Mouse (Mus musculus) kidney, embryonic 16.5 days (tissue): Measurements from ENCODE around the gene Xpo5. TPM values are rescaled to one million over a fixed set of nuclear protein-coding genes. Genes with fewer than 3 reads are reported as not detected.

Experiments used
- ATAC-seq: fragments of 200-750 bp; cut with Nextera tagmentation; 2 replicates; pipeline ENCODE4 v1.8.0; 2017; ENCODE audit warnings: moderate TSS enrichment; ENCODE audit not compliant: low FRiP score, low TSS enrichment
- H3K27ac ChIP-seq: fragments of 300-500 bp; sonication (generic); 2 replicates; pipeline ENCODE4 v1.5.1; 2014; ENCODE audit warnings: low read length
- H3K27me3 ChIP-seq: fragments of 300-500 bp; sonication (generic); 2 replicates; pipeline ENCODE4 v1.6.1; 2014; ENCODE audit warnings: low read length, control low read depth, mixed read lengths; ENCODE audit not compliant: insufficient read depth
- H3K36me3 ChIP-seq: fragments of 300-500 bp; sonication (generic); 2 replicates; pipeline ENCODE4 v1.6.1; 2014; ENCODE audit warnings: low read length, control low read depth, mixed read lengths; ENCODE audit not compliant: insufficient read depth
- H3K4me1 ChIP-seq: fragments of 300-500 bp; sonication (generic); 2 replicates; pipeline ENCODE4 v1.6.1; 2014; ENCODE audit warnings: low read length, control low read depth, mixed read lengths; ENCODE audit not compliant: insufficient read depth
- H3K4me2 ChIP-seq: fragments of 300-500 bp; sonication (generic); replicated peaks from 2 replicates; pipeline ENCODE4 v1.6.1; 2014; ENCODE audit warnings: low read depth, low read length
- H3K4me3 ChIP-seq: fragments of 300-500 bp; sonication (generic); 2 replicates; pipeline ENCODE4 v1.5.1; 2014; ENCODE audit warnings: mild to moderate bottlenecking, low read length
- H3K9ac ChIP-seq: fragments of 300-500 bp; sonication (generic); replicated peaks from 2 replicates; pipeline ENCODE4 v1.6.1; 2014; ENCODE audit warnings: low read length
- H3K9me3 ChIP-seq: fragments of 300-500 bp; sonication (generic); 2 replicates; pipeline ENCODE4 v1.6.1; 2016; ENCODE audit warnings: low read length, control low read depth
- WGBS: fragments of 180-500 bp; shearing (Covaris S2); extraction: QIAGEN DNeasy Blood & Tissue Kit; methylation state at CpG from one replicate; pipeline ENCODE4 v1.1.7; 2014; 5-methylcytosine and 5-hydroxymethylcytosine counted together
- polyA plus RNA-seq: library from polyadenylated mRNA; unstranded; fragments of >200 nt; fragmentation: Nextera tagmentation; extraction: Ambion mirVana; gene quantifications from 2 replicates; pipeline ENCODE4 v1.2.1, GENCODE M21; 2015

Gene Xpo5
- polyA plus RNA-seq, 1 experiment from 2014 or later: 45.5 TPM

DNA sequence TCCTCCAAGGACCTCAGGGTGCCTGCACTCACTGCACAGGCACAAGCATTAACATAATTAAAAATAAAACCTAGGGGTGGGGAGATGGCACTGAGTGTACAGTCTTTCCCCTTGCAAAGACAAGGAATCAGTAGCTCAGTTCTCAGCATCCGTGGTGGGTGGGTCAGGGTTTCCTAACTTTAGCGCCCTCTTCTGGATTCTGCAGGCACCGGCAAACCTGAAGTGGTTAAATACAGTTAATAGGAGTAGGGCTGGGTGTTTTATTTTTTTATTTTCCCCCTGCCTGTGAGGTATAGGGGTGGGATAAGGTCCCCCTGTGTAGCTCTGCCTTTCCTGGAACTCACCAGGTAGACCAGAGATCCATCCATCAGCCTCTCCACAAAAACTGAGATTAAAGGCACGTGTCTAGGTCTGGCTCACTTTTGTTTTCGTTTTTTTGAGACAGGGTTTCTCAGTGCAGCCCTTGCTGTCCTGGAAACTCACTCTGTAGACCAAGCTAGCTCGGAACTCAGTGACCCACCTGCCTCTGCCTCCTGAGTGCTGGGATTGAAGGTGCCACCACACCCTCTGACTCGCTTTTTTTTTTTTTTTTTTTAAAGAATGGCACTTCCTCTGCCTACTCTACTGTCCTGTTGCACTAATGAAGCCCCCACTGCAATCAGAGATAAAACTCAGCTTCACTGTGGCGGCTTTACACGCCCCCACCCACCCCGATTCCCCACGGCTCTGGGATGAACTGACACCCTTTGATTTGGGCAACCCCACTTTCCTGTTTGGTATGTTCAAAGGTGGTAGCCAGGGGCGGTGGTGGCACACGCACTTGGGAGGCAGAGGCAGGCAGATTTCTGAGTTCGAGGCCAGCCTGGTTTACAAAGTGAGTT is 50.2 kb downstream of the Xpo5 start:
- peaks cover 36% of the 10 kb centered on the region for H3K36me3 ChIP-seq
- H3K9ac ChIP-seq: peak overlapping the region; percentile 73; the same call in 1 of the 2 replicates
- H3K9me3 ChIP-seq: no peaks in the 10 kb centered on the region
- H3K27ac ChIP-seq: no peak overlapping the region
- peaks cover 25% of the 10 kb centered on the region for H3K4me1 ChIP-seq
- peak overlapping the region; percentile 70 for H3K4me3 ChIP-seq
- WGBS: 61% methylated on average over 14 of the region's 14 CpGs
- peaks cover 14% of the 10 kb centered on the region for H3K27me3 ChIP-seq
- ATAC-seq: no peak
- H3K4me2 ChIP-seq: peak overlapping the region; percentile 100

GRCm38 (mm10) chr17:46253452-46254084 is 51.0 kb downstream of the Xpo5 start, which contains the start of gene Lrrc73:
TSS of gene Lrrc73 (plus strand) at chr17:46253531.
- no peaks in the 10 kb centered on the region for H3K9me3 ChIP-seq
- ATAC-seq: peak; percentile 81
- peaks cover 44% of the 10 kb centered on the region for H3K36me3 ChIP-seq

GRCm38 (mm10) chr17:46254106-46254505 is 51.5 kb downstream of the Xpo5 start:
- no peak overlapping the region for H3K27ac ChIP-seq
- peaks cover 20% of the 10 kb centered on the region for H3K4me1 ChIP-seq
- ATAC-seq: peak; percentile 16; the same call in 1 of the 2 replicates
- H3K9me3 ChIP-seq: no peaks in the 10 kb centered on the region
- peak overlapping the region; percentile 100 for H3K4me2 ChIP-seq
- WGBS: under 1% methylated on average over 40 of the region's 54 CpGs
- H3K36me3 ChIP-seq: peaks cover 49% of the 10 kb centered on the region
- H3K9ac ChIP-seq: peak overlapping the region; percentile 73
- H3K27me3 ChIP-seq: peaks cover 14% of the 10 kb centered on the region
- H3K4me3 ChIP-seq: peak overlapping the region; percentile 70

More at GRCm38 (mm10) chr17:46253452-46254084, 51.0 kb downstream of the Xpo5 start, which contains the start of gene Lrrc73:
- H3K4me2 ChIP-seq: peak within 1 kb of the TSS; percentile 100
- WGBS: 2% methylated on average over 45 of the region's 48 CpGs
- peaks cover 25% of the 10 kb centered on the region for H3K4me1 ChIP-seq
- peak within 1 kb of the TSS; percentile 73 for H3K9ac ChIP-seq
- H3K27me3 ChIP-seq: peaks cover 14% of the 10 kb centered on the region
- H3K4me3 ChIP-seq: peak within 1 kb of the TSS; percentile 70
- no peak within 1 kb of the TSS for H3K27ac ChIP-seq

DNA sequence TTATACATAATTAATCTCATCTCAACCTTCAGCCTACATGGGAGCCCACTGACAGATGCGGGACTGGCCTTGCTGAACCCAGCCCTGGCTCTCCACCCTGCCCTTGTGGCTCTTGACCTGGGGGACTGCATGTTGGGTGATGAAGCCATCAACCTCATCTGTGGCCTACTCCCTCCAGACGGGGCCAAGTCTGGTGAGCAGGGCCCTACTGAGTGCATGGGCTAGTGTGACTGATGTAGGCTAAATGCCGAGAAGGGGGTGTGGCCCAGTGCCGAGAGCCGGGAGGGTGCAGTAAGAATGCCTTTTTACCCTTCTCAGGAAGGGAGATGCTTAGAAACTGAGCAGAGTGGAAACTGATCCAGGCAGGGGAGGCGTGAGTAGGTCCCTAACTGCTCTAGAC is 52.6 kb downstream of the Xpo5 start:
- H3K9ac ChIP-seq: no peak overlapping the region
- no peaks in the 10 kb centered on the region for H3K9me3 ChIP-seq
- no peak overlapping the region for H3K4me2 ChIP-seq
- no peak for ATAC-seq
- peaks cover 52% of the 10 kb centered on the region for H3K36me3 ChIP-seq
- 22% methylated on average over 6 of the region's 6 CpGs for WGBS
- peaks cover 14% of the 10 kb centered on the region for H3K27me3 ChIP-seq
- H3K4me3 ChIP-seq: no peak overlapping the region
- H3K4me1 ChIP-seq: peaks cover 15% of the 10 kb centered on the region
- no peak overlapping the region for H3K27ac ChIP-seq

DNA sequence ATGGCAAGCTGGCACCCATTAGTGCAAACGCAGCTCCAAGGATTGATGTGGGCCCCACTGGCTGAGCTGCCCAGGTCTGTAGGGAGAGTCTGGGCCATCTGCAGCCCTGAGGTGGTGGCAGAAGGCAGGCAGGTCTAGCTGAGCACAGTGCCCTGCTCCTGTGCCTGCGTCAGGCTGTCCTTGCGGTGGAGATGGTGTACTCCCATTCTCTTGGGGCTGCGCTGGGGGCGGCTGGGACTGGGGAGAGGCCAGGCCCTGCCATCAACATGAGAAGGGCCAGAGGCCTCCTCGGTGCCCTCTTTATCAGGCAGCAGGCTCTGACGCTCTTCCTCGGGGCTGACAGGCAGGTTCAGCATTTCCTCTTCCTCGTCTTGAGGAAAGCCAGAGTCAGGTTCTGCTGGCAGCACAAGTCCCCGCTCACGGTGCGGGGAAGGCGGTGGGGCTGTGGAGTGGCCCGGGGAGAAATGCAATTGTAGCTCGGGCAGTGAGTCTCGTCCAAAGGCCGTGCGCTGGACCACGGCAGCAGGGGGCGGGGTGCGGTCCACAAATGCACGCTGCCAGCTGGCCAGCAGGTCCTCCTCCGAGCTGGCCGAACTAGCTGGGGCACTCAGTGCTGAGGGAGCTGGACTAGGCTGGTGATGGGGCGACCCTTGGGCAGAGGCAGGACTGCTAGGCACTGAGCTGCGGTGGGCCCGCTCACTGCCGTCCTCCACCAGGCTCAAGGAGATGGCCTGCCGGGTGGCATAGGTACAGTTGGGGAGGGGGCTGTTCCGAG is 55.9 kb downstream of the Xpo5 start:
- 72% methylated on average over 30 of the region's 30 CpGs for WGBS

DNA sequence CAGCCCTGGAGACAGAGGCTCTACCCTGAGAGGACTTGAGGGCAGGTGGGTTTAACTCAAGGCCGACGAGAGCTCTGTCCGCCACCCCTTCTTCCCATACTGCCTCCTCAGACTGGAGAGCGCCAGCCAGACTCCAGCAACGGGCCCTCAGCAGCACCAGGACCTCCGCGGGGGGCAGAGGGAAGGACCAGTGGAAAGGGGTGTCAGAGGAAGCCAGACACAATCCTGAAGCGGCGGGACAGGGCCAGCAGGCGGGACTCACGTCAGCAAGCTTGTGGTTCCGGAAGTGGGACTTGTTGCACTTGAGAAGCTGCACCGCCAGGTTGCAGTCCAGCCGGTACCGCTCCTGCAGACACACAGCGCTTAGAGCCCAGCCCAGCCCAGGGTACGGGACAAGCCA is 57.1 kb downstream of the Xpo5 start:
- WGBS: 85% methylated on average over 17 of the region's 17 CpGs
- no peak overlapping the region for H3K4me2 ChIP-seq
- H3K4me3 ChIP-seq: no peak overlapping the region
- peaks cover 61% of the 10 kb centered on the region for H3K36me3 ChIP-seq
- H3K27ac ChIP-seq: no peak overlapping the region
- no peak for ATAC-seq
- peaks cover under 1% of the 10 kb centered on the region; the same call in 1 of the 2 replicates for H3K4me1 ChIP-seq
- H3K9ac ChIP-seq: no peak overlapping the region
- peaks cover 7% of the 10 kb centered on the region for H3K27me3 ChIP-seq
- H3K9me3 ChIP-seq: no peaks in the 10 kb centered on the region

More for the DNA sequence above, 55.9 kb downstream of the Xpo5 start:
- Histone ChIP-seq H3K9me3 (no peaks in the 10 kb centered on the region), H3K4me1 (peaks cover 7% of the 10 kb centered on the region), H3K27me3 (peaks cover 14% of the 10 kb centered on the region), H3K27ac (no peak overlapping the region), H3K4me3 (no peak overlapping the region), H3K9ac (no peak overlapping the region), H3K4me2 (no peak overlapping the region), H3K36me3 (peaks cover 49% of the 10 kb centered on the region)
- no peak for ATAC-seq

GRCm38 (mm10) chr17:46262201-46262694 is 59.7 kb downstream of the Xpo5 start:
- Histone ChIP-seq H3K4me2 (no peak overlapping the region), H3K9me3 (no peaks in the 10 kb centered on the region), H3K27ac (no peak overlapping the region), H3K4me1 (peaks cover 6% of the 10 kb centered on the region; the same call in 1 of the 2 replicates), H3K4me3 (no peak overlapping the region), H3K36me3 (peaks cover 58% of the 10 kb centered on the region), H3K27me3 (no peaks in the 10 kb centered on the region), H3K9ac (no peak overlapping the region)
- WGBS: 93% methylated on average over 5 of the region's 5 CpGs
- ATAC-seq: no peak

DNA sequence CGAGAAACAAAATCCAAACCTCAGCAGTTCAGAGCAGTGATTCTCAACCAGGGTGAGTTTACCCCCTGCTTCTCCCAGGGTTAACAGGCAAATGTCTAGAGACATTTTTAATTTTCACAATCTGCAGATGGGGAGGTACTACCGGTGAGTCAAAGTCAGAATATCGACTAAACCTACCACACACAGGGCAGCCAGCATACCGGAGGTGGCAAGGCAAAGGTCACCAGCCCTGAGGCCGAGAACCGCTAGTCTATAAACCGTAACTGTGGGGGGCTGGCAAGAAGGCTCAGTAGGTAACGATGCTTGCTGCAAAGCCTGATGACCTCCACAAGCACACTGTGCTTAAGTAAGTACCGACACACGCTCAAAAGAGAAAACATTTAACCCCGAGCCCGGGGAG is 62.9 kb downstream of the Xpo5 start:
- WGBS: 78% methylated on average over 12 of the region's 12 CpGs

DNA sequence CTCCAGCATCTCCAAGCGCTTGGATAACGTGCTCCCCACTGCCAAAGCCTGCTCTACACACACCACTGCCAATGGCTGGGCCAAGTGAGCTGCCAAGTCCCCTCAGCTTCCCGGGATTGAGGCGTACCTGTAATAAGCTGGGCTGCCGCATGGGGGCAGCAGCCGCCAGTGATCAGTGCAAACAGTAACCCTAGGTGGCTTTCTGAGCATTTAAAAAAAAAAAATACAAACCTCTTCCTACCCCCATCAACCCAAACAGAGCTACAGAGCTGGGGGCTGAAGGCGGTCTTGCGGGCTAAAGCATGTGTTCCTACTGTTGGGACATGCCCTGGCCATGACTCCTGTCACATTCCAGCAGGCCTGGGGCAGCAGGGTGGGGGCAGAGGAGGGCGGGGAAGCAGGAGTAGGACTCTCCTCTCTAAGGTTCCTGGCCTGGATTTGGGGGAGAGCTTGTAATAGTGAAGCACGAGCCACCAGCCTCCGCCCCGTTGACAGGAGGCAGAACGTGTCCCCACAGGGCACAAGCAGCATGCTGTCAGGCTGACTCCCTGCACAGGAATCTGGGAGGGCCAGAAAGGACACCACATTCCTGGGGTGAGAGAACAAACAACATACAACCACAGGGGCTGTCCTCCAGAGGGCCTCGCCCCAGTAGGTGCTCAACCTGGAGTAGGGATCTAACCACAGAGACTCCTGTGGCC is 63.5 kb downstream of the Xpo5 start:
- H3K9ac ChIP-seq: no peak overlapping the region
- no peak overlapping the region for H3K4me3 ChIP-seq
- peaks cover 6% of the 10 kb centered on the region; the same call in 1 of the 2 replicates for H3K4me1 ChIP-seq
- H3K4me2 ChIP-seq: no peak overlapping the region
- peak; percentile 44; the same call in 1 of the 2 replicates for ATAC-seq
- H3K27ac ChIP-seq: peak overlapping the region; percentile 25; the same call in 1 of the 2 replicates
- WGBS: 30% methylated on average over 14 of the region's 14 CpGs
- peaks cover 43% of the 10 kb centered on the region for H3K36me3 ChIP-seq
- H3K27me3 ChIP-seq: no peaks in the 10 kb centered on the region
- H3K9me3 ChIP-seq: no peaks in the 10 kb centered on the region

More for the DNA sequence above, 62.9 kb downstream of the Xpo5 start:
- Histone ChIP-seq H3K4me1 (peaks cover 6% of the 10 kb centered on the region; the same call in 1 of the 2 replicates), H3K27me3 (no peaks in the 10 kb centered on the region), H3K4me2 (no peak overlapping the region), H3K36me3 (peaks cover 38% of the 10 kb centered on the region), H3K27ac (no peak overlapping the region), H3K9me3 (no peaks in the 10 kb centered on the region), H3K9ac (no peak overlapping the region), H3K4me3 (no peak overlapping the region)
- no peak for ATAC-seq
